Mouse (Mus musculus) central nervous system, embryonic 18 days (tissue): ENCODE data around the gene 1110065P20Rik. TPM values are rescaled to one million over a fixed set of nuclear protein-coding genes. Genes with fewer than 3 reads are reported as not detected.

Source experiments
- polyA plus RNA-seq: library from polyadenylated mRNA; depleted of rRNA; stranded (reverse); fragments of >200 nt; gene quantifications from 2 replicates; pipeline ENCODE4 v1.2.3, GENCODE M21; 2012; rRNA removed

Gene 1110065P20Rik
- polyA plus RNA-seq, result 91.0 and 99.3 TPM in 2 replicates

DNA sequence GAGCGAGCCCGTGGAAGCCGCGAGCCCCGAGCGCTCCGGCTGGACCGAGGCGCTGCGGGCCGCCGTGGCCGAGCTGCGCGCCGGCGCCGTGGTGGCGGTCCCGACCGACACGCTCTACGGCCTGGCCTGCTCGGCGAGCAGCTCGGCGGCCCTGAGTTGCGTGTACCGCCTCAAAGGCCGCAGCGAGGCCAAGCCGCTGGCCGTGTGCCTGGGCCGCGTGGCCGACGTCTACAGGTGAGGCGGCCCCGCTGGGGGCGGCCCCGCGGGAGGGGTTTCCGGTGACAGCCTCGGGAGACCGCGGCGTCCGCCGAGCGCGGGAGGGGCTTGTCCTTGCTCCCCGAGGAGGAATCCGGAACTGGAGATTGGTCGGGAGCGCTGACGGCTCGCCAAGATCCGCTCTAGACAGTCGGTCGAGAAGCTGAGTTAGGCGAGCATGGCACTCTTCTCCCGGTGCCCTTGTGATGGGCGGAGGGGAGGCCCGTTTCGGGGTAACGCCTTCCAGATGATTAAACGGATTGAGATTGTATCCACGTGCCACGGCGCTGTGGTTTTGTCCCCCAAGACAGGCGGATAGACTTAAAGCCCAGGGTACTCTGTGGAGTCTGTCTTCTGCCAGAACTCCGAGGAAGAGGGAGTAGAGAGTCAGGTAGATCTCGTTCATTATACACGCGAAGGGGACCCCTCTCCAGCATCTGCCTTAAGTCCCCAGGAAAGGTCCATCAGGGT lies at the start of gene 1110065P20Rik:
Gene 1110065P20Rik (minus strand): TSS at position 264 of the 726 bp plus-strand sequence.

DNA sequence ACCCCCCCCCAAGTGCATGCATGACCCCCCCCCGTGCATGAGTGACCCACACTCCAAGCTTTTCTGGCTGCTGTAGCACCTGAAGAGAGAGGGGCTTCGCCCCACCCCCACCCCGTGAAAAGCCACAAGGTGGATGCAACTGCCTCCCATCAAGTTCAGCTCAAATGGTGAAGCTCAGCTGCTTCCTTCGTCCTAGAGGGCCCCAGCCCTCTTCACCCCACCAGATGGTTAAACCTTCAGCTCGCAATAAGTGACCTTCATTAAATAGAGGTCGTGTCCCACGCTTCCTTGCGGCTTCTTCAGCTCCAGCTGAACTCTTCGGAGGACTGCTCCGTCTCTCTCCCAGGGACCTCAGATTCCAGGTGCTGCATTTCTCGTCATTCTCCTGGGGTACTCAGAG lies 29.6 kb upstream of the 1110065P20Rik start, which contains the start of gene Epha10:
Gene Epha10 (plus strand): TSS at position 301 of the 400 bp plus-strand sequence.

DNA sequence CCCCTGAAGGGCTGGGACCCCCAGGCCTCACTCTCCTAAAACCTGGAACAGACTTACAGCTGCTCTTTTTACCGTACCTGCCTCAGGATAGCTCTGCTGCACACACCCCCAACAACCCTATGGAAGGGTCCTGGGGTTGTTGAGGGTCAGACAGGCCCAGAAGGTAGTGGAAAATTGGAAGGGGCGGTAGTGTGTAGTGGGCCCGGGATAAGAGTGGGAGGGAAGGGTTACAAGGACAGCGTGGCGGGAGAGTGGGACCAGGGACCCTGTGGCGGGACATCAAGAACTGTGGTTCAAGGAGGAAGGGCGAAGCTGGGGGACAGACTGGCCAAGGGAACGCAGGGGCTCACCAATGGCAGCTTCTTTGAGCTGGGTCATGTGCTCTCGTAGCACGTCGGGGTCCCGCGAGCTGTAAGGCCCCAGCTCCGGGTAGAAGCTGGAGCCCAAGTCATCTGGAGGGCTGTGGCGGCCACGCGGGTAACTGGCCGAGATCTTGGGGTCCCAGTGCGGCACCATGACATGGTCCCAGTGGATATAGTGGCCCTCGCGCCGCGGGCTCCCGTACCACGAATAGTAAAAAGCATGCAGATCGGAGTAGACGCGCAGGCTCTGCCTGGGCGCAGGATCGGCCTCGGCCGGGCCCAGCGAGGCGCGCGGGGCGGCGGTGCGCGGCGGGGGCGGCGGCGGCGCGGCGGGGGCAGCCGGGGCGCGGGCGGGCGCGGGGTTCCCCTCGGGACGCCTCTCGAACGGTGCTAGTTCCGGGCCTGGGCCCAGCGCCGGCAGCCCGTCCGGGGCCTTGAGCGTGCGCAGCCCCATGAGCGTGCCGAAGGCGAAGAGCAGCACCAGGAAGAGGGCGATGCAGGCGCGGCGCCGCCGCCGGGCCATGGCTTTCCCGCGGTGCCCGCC lies 10.5 kb upstream of the 1110065P20Rik start, which contains the start of gene Maneal:
Gene Maneal (minus strand): TSS at position 889 of the 906 bp plus-strand sequence.

DNA sequence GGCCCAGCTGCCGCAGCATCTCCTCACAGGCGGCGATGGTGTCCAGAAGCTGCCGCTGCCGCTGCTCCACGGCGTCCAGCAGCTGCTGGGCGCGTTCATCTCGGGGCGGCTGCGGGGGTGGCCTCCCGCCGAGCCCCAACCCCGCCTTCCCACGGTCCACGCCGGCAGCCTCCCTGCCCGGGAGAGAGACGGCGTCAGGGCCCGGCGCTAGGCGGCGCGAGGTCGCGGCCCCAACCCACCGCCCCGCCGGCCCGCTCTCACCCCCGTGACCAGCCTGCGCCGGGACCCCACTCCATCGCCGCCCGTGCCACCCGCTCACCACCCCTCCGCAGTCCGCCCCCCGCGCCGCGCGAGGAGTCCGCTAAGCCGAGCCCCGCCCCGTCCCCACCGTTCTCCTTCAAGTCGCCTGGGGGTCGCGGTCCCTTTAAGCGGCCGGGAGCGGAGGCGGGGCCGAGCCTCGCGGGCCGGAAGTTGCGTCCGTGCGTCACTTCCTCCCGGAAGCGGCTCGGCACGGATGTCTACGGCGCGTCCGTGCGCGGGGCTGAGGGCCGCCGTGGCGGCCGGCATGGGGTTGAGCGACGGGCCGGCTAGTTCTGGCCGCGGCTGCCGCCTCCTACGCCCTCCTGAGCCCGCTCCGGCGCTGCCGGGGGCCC lies 609 bp downstream of the 1110065P20Rik start, which contains the start of gene Yrdc:
Gene Yrdc (plus strand): TSS at position 419 of the 653 bp plus-strand sequence.

DNA sequence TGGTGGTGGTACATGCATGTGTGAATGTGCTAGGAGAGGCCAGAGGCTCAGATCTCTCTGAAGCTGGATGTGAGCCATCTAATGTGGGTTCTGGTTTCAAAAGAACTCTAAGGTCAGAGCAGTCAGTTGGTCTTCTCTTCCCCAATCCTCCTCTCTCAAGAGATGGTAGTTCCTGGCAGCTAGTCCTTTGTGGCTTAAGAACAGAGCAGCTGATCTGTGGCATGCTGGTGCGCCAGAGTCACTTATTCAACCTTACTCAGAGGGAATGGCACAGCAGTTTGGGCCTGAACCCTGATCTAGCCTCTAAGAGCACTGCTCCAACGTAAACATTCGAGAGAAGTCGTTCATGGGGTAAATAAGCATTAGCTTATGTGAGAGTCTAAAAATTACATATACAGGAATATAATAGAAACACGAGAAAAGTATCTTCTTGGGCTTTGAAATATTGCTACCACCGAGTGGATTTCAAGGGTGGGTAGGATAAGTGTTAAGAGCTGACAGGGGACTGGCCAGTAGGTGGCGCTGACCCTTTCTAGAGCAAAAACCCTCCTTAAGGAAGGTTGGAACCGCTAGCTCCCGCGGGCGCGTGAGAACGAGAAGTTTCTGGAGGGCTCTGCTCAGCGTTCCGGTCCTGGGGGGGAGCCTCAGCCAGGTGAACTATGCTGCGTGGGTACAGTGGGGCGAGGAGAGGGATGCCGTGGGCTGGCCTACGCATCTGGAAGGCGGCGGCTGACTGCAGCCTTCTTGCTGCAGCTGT lies 49.3 kb downstream of the 1110065P20Rik start, which contains the start of gene Mtf1:
Gene Mtf1 (plus strand): TSS at position 553 of the 757 bp plus-strand sequence.

Other genes with a start within 250 kb of the 1110065P20Rik start
- 0.21 TPM in 1 of 2 replicates, not detected in the other for gene 3100002H09Rik, start 240.4 kb downstream of the 1110065P20Rik start, polyA plus RNA-seq
- gene Pou3f1, start 194.4 kb downstream of the 1110065P20Rik start, polyA plus RNA-seq, result 16.5 and 23.7 TPM in 2 replicates
- gene Utp11, start 157.6 kb downstream of the 1110065P20Rik start, polyA plus RNA-seq, result 27.2 and 28.5 TPM in 2 replicates
- 2.5 and 2.8 TPM in 2 replicates for gene Fhl3, start 150.5 kb downstream of the 1110065P20Rik start, polyA plus RNA-seq
- gene Sf3a3, start 136.4 kb downstream of the 1110065P20Rik start, polyA plus RNA-seq, result 56.8 and 57.2 TPM in 2 replicates
- gene Inpp5b, start 109.3 kb downstream of the 1110065P20Rik start, polyA plus RNA-seq, result 43.5 and 44.2 TPM in 2 replicates
- 10.0 TPM in 2 replicates for gene Mtf1, start 49.1 kb downstream of the 1110065P20Rik start, polyA plus RNA-seq
- 60.2 and 62.9 TPM in 2 replicates for gene Yrdc, start 517 bp downstream of the 1110065P20Rik start, polyA plus RNA-seq
- gene Maneal, start 11.0 kb upstream of the 1110065P20Rik start, polyA plus RNA-seq, result 54.8 and 55.1 TPM in 2 replicates
- gene Epha10, start 29.7 kb upstream of the 1110065P20Rik start, polyA plus RNA-seq, result 26.8 and 30.2 TPM in 2 replicates
- 21.3 and 23.1 TPM in 2 replicates for gene 9930104L06Rik, start 85.9 kb upstream of the 1110065P20Rik start, polyA plus RNA-seq
- gene Cdca8, start 88.1 kb upstream of the 1110065P20Rik start, polyA plus RNA-seq, result 12.1 and 12.6 TPM in 2 replicates
- 1.1 and 1.9 TPM in 2 replicates for gene Rspo1, start 135.2 kb upstream of the 1110065P20Rik start, polyA plus RNA-seq
- gene Gnl2, start 165.4 kb upstream of the 1110065P20Rik start, polyA plus RNA-seq, result 132 and 135 TPM in 2 replicates
- 1.6 and 1.7 TPM in 2 replicates for gene Dnali1, start 214.5 kb upstream of the 1110065P20Rik start, polyA plus RNA-seq
- gene Snip1, start 215.5 kb upstream of the 1110065P20Rik start, polyA plus RNA-seq, result 17.1 and 18.1 TPM in 2 replicates
- 140 and 146 TPM in 2 replicates for gene Meaf6, start 233.9 kb upstream of the 1110065P20Rik start, polyA plus RNA-seq